Mouse (Mus musculus) kidney, adult 18-20 months (tissue): ENCODE measurements around the gene Mmrn2.
"Not testable (repeated sequence)": the region's sequence is repeated elsewhere in the genome, so short reads cannot be mapped to it uniquely, and the experiment has no call there.

ENCODE experiments used
- DNase-seq: peaks from one replicate; pipeline ENCODE4 v3.0.0; 2021

Mmrn2 gene

GRCm38 (mm10) chr14:34410716-34411115 is 35.5 kb downstream of the Mmrn2 start:
- no peak for DNase-seq

GRCm38 (mm10) chr14:34412164-34412896 is 37.1 kb downstream of the Mmrn2 start:
- no peak for DNase-seq

- DNase-seq = not testable (repeated sequence)
Observed at GRCm38 (mm10) chr14:34416946-34417345, 41.7 kb downstream of the Mmrn2 start.

GRCm38 (mm10) chr14:34417501-34417900 is 42.2 kb downstream of the Mmrn2 start:
- DNase-seq = no peak

GRCm38 (mm10) chr14:34421078-34421477 is 45.8 kb downstream of the Mmrn2 start:
- no peak for DNase-seq

- DNase-seq = no peak
Observed at GRCm38 (mm10) chr14:34428274-34428673, 53.0 kb downstream of the Mmrn2 start.

GRCm38 (mm10) chr14:34429069-34429468 is 53.8 kb downstream of the Mmrn2 start:
- no peak for DNase-seq

GRCm38 (mm10) chr14:34440526-34441066 is 65.3 kb downstream of the Mmrn2 start:
- no peak for DNase-seq

GRCm38 (mm10) chr14:34442531-34442930 is 67.3 kb downstream of the Mmrn2 start:
- DNase-seq = no peak

GRCm38 (mm10) chr14:34444368-34444767 is 69.1 kb downstream of the Mmrn2 start:
- DNase-seq = no peak

- no peak for DNase-seq
Observed at GRCm38 (mm10) chr14:34444924-34445323, 69.7 kb downstream of the Mmrn2 start.

- DNase-seq = no peak
Observed at GRCm38 (mm10) chr14:34445348-34445747, 70.1 kb downstream of the Mmrn2 start.

GRCm38 (mm10) chr14:34446624-34447023 is 71.4 kb downstream of the Mmrn2 start:
- DNase-seq = no peak

GRCm38 (mm10) chr14:34447659-34448058 is 72.4 kb downstream of the Mmrn2 start:
- no peak for DNase-seq

GRCm38 (mm10) chr14:34448398-34448797 is 73.1 kb downstream of the Mmrn2 start:
- DNase-seq = no peak

- peak; percentile 31 for DNase-seq
Observed at GRCm38 (mm10) chr14:34449807-34450206, 74.5 kb downstream of the Mmrn2 start.

GRCm38 (mm10) chr14:34450451-34450850 is 75.2 kb downstream of the Mmrn2 start:
- DNase-seq = no peak

- DNase-seq = no peak
Observed at GRCm38 (mm10) chr14:34451872-34452271, 76.6 kb downstream of the Mmrn2 start.

- no peak for DNase-seq
Observed at GRCm38 (mm10) chr14:34453648-34454047, 78.4 kb downstream of the Mmrn2 start.
